ENCODE assay signal across 23 mouse cellular contexts in genomic region chr15:86496209-86496608, GRCm38 (mm10).
DNase-seq lines count a peak whose midpoint lies in the region; ATAC-seq and TF ChIP-seq lines count a peak whose summit lies in the region.
"Had no signal": no experiment of that assay in that cellular context is flagged by ENCODE, and none has a peak within 500 bp of the region (broad histone marks: within the 10 kb centered on the region; RNA-seq: fewer than 3 reads in every experiment).

No protein-coding gene starts in this region.

- TF ChIP-seq CTCF in kidney, adult 2 months (conservative IDR thresholded peaks at IDR 0.05; ENCODE audit: insufficient read depth, insufficient read length, low read depth, low read length): no peak

- WGBS in hindbrain, embryonic 10.5 days: 89% methylated on average over 4 of the region's 4 CpGs
- WGBS in hindbrain, embryonic 16.5 days: 90% methylated on average over 4 of the region's 4 CpGs
- 87% methylated on average over 4 of the region's 4 CpGs for WGBS in kidney, adult 2 months

- no peak overlapping the region for H3K4me3 ChIP-seq in hindbrain, embryonic 10.5 days
- no peak overlapping the region for H3K4me3 ChIP-seq in hindbrain, embryonic 16.5 days (ENCODE audit: low read length)
- no peak overlapping the region for H3K4me3 ChIP-seq in kidney, adult 2 months (ENCODE audit: insufficient read depth, low read depth, low read length)
- H3K4me3 ChIP-seq: heart, adult 2 months; heart, embryonic 10.5 days; heart, embryonic 13.5 days; hindbrain, embryonic 12.5 days; hindbrain, embryonic 15.5 days; intestine, embryonic 15.5 days had no signal

- no peak overlapping the region for H3K4me2 ChIP-seq in hindbrain, embryonic 16.5 days (ENCODE audit: low read length)
- H3K4me2 ChIP-seq: heart, embryonic 13.5 days; hindbrain, embryonic 12.5 days; hindbrain, embryonic 15.5 days; intestine, embryonic 15.5 days had no signal

- H3K27me3 ChIP-seq in hindbrain, embryonic 10.5 days (ENCODE audit: insufficient read depth, poor library complexity, severe bottlenecking): no peaks in the 10 kb centered on the region
- H3K27me3 ChIP-seq in hindbrain, embryonic 16.5 days (replicated peaks; ENCODE audit: control insufficient read depth, insufficient read depth, low read length): no peaks in the 10 kb centered on the region
- no peaks in the 10 kb centered on the region for H3K27me3 ChIP-seq in kidney, adult 2 months (replicated peaks; ENCODE audit: control insufficient read depth, insufficient read depth, low read length)
- H3K27me3 ChIP-seq: hindbrain, embryonic 12.5 days; hindbrain, embryonic 15.5 days; intestine, embryonic 15.5 days had no signal

- H3K36me3 ChIP-seq in hindbrain, embryonic 10.5 days: no peaks in the 10 kb centered on the region
- no peaks in the 10 kb centered on the region for H3K36me3 ChIP-seq in hindbrain, embryonic 16.5 days (ENCODE audit: control insufficient read depth, insufficient read depth, low read length)
- no peaks in the 10 kb centered on the region for H3K36me3 ChIP-seq in kidney, adult 2 months (ENCODE audit: control insufficient read depth, insufficient read depth, low read length)
- H3K36me3 ChIP-seq: heart, embryonic 10.5 days; heart, embryonic 13.5 days; hindbrain, embryonic 12.5 days; hindbrain, embryonic 15.5 days; intestine, embryonic 15.5 days had no signal

- no peaks in the 10 kb centered on the region for H3K9me3 ChIP-seq in hindbrain, embryonic 10.5 days
- H3K9me3 ChIP-seq in hindbrain, embryonic 16.5 days (ENCODE audit: control insufficient read depth, low read length): no peaks in the 10 kb centered on the region
- H3K9me3 ChIP-seq: heart, embryonic 10.5 days; hindbrain, embryonic 12.5 days; hindbrain, embryonic 15.5 days; intestine, embryonic 15.5 days had no signal

- TF ChIP-seq POLR2A in kidney, adult 2 months (IDR thresholded peaks at IDR 0.05; ENCODE audit: low read depth, low read length): no peak

- DNase-seq in cerebellum, adult 8-10 months: peak; percentile 12
- DNase-seq in cerebellum, postnatal 14 days: no peak
- DNase-seq in hindbrain, embryonic 10.5 days (ENCODE audit: low spot score): no peak
- DNase-seq in 416B (ENCODE audit: low read depth): peak; percentile 52
- DNase-seq in lung, postnatal 14 days: no peak
- no peak for DNase-seq in kidney, adult 2 months
- DNase-seq: adrenal gland, adult 8-10 months; adrenal gland, postnatal 25 days; gastrocnemius, postnatal 25 days; heart, adult 2 months; heart, postnatal 14 days; heart, postnatal 4 days; kidney, adult 11 months had no signal

- ATAC-seq in hindbrain, embryonic 16.5 days: no peak
- ATAC-seq in common myeloid progenitor, adult 5-6 weeks (replicated peaks; ENCODE audit: low read depth, poor library complexity, severe bottlenecking): 0 out of 2 replicates have a peak, but pooled peaks have one; percentile 66
- ATAC-seq: activated CD4-positive, CD25-positive, alpha-beta regulatory T cell, adult 4 months; CD4-positive, CD25-positive, alpha-beta regulatory T cell, adult 4 months; forebrain, embryonic 14.5 days; intestine, embryonic 15.5 days had no signal

- peaks cover 25% of the 10 kb centered on the region for H3K4me1 ChIP-seq in hindbrain, embryonic 10.5 days (replicated peaks)
- no peaks in the 10 kb centered on the region; the same call in 1 of the 2 replicates for H3K4me1 ChIP-seq in hindbrain, embryonic 16.5 days (ENCODE audit: control insufficient read depth, insufficient read depth, low read depth, low read length)
- no peaks in the 10 kb centered on the region for H3K4me1 ChIP-seq in kidney, adult 2 months (ENCODE audit: control insufficient read depth, insufficient read depth, low read length)
- H3K4me1 ChIP-seq: intestine, embryonic 15.5 days had no signal

- 0 out of 2 replicates have a peak overlapping the region, but pooled peaks have one; percentile 67 for H3K27ac ChIP-seq in hindbrain, embryonic 10.5 days
- H3K27ac ChIP-seq in hindbrain, embryonic 16.5 days (ENCODE audit: low read depth, low read length): no peak overlapping the region
- H3K27ac ChIP-seq in kidney, adult 2 months (ENCODE audit: insufficient read depth, low read depth, low read length): no peak overlapping the region
- H3K27ac ChIP-seq: heart, adult 2 months; heart, embryonic 10.5 days; heart, embryonic 13.5 days; hindbrain, embryonic 12.5 days; hindbrain, embryonic 15.5 days; intestine, embryonic 15.5 days had no signal

- no peak overlapping the region for H3K9ac ChIP-seq in hindbrain, embryonic 16.5 days (ENCODE audit: low read depth, low read length)
- H3K9ac ChIP-seq: heart, embryonic 13.5 days; hindbrain, embryonic 12.5 days; hindbrain, embryonic 15.5 days; intestine, embryonic 15.5 days had no signal

Comparison
In these comparisons a context has a peak if more than half of its experiments do, and no peak if none do; other contexts are left out.
1. DNase-seq: peak in cerebellum, adult 8-10 months (single experiment) and 416B (single experiment); none in cerebellum, postnatal 14 days (0 of 2), hindbrain, embryonic 10.5 days (single experiment), lung, postnatal 14 days (single experiment) and kidney, adult 2 months (single experiment).